Mouse (Mus musculus) activated CD4-positive, CD25-positive, alpha-beta regulatory T cell, adult 4 months (primary cell): ENCODE measurements around the gene Mtf1. TPM values are rescaled to one million over a fixed set of nuclear protein-coding genes. Genes with fewer than 3 reads are reported as not detected.

ENCODE experiments used
- ATAC-seq: one replicate; pipeline ENCODE4 v1.8.0; 2017
- polyA plus RNA-seq, 2 experiments: library from polyadenylated mRNA; unstranded; fragments of 100-300 nt; shearing (Covaris generic); gene quantifications; one replicate each; pipeline ENCODE4 v1.2.1; 2017

The Mtf1 gene
- polyA plus RNA-seq = 10 to 100 TPM; 14.2 to 18.5 TPM

- peak; percentile 50 for ATAC-seq
These were observed at the start of gene Mtf1 for GRCm38 (mm10) chr4:124801552-124802308. Mtf1 (plus strand) TSS chr4:124802104.

GRCm38 (mm10) chr4:124752281-124753199 lies 49.4 kb upstream of the Mtf1 start:
- peak; percentile 44 for ATAC-seq

GRCm38 (mm10) chr4:124755526-124755925 lies 46.4 kb upstream of the Mtf1 start:
- no peak for ATAC-seq

GRCm38 (mm10) chr4:124759305-124759811 lies 42.5 kb upstream of the Mtf1 start:
- ATAC-seq = no peak

GRCm38 (mm10) chr4:124761201-124761600 lies 40.7 kb upstream of the Mtf1 start:
- ATAC-seq = no peak

GRCm38 (mm10) chr4:124762858-124763452 lies 38.9 kb upstream of the Mtf1 start:
- ATAC-seq = no peak

- ATAC-seq = no peak
These were observed 35.9 kb upstream of the Mtf1 start for GRCm38 (mm10) chr4:124765802-124766565.

GRCm38 (mm10) chr4:124766566-124766940 lies 35.4 kb upstream of the Mtf1 start:
- ATAC-seq = no peak

- peak; percentile 63 for ATAC-seq
These were observed 32.8 kb upstream of the Mtf1 start for GRCm38 (mm10) chr4:124768963-124769591.

GRCm38 (mm10) chr4:124770624-124771023 lies 31.3 kb upstream of the Mtf1 start:
- no peak for ATAC-seq

- ATAC-seq = no peak
These were observed 29.8 kb upstream of the Mtf1 start for GRCm38 (mm10) chr4:124772125-124772524.

GRCm38 (mm10) chr4:124773449-124773848 lies 28.5 kb upstream of the Mtf1 start:
- ATAC-seq = no peak

- ATAC-seq = no peak
These were observed 27.9 kb upstream of the Mtf1 start for GRCm38 (mm10) chr4:124773995-124774394.

GRCm38 (mm10) chr4:124774429-124774828 lies 27.5 kb upstream of the Mtf1 start:
- ATAC-seq = no peak

- ATAC-seq = no peak
These were observed 20.5 kb upstream of the Mtf1 start for GRCm38 (mm10) chr4:124781361-124781760.

- ATAC-seq = no peak
These were observed 19.5 kb upstream of the Mtf1 start for GRCm38 (mm10) chr4:124782395-124782794.

GRCm38 (mm10) chr4:124783937-124784336 lies 18.0 kb upstream of the Mtf1 start:
- ATAC-seq = no peak

GRCm38 (mm10) chr4:124790013-124790412 lies 11.9 kb upstream of the Mtf1 start:
- ATAC-seq = no peak

GRCm38 (mm10) chr4:124792114-124792513 lies 9.8 kb upstream of the Mtf1 start:
- ATAC-seq = no peak

- no peak for ATAC-seq
These were observed 5.8 kb upstream of the Mtf1 start for GRCm38 (mm10) chr4:124796141-124796540.

- no peak for ATAC-seq
These were observed 5.0 kb upstream of the Mtf1 start for GRCm38 (mm10) chr4:124796913-124797312.
